Mouse (Mus musculus): Measurements from ENCODE around the gene Zdhhc22.

Gene Zdhhc22

DNA sequence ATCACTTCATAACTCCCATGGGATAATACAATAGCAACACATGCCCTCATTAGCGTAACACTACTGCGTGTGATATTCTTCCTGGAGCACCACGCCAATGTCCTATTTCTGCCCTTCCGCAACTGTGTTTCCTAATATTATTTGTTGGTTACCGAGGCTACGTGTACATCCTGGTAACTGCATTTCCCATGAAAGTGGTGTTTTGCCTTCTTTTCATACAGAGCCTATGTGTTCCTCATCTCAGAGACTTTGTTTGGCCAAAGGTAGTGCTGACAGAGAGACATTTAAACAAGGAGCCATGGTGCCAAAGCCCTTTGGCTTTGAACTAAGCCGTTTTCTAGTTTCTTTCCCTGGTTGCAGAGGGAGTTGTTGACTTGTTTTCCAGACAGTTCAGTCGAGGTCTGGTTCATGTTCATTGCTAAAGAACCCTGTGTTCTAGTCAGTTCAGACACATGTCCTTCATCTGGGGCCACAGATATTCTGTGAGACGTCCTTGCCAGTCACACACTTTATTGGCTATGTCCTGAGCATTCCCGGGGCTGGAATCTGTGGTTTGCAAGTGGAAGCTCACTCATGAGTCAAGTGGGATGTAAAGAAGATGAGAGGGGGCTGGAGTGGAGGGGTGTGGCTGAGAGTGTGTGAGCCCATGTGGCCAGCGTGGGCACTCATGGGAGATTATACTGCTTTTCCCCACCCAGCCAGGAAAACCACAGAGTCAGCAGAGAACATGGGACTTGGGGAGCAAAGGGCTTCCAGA, 53.5 kb downstream of the Zdhhc22 start:
- DNase-seq (ENCODE audit: low spot score) = no peak

GRCm38 (mm10) chr12:86935692-86936282, 54.4 kb downstream of the Zdhhc22 start:
- DNase-seq (ENCODE audit: low spot score) = no peak

DNA sequence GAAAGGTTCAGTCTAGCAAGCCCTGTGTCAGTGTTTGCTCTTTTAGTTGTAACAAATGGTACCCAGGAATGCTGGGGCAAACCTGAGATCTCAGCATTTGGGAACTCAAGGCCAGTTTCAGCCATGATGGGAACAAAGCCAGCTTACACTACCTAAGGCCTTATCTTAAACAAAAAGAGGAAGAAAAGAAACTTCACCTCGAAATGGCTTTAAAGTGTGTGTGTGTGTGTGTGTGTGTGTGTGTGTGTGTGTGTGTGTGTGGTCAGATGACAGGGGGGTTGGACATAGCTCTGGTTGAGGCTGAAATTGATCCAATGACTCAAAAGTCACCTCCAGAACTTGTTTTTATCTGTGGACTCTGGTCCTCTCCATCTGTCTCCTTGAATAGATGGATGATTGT, 55.5 kb downstream of the Zdhhc22 start:
- no peak for DNase-seq (ENCODE audit: low spot score)

- DNase-seq (ENCODE audit: low spot score) = no peak
Measured at GRCm38 (mm10) chr12:86932575-86932952, 57.7 kb downstream of the Zdhhc22 start.

GRCm38 (mm10) chr12:86931919-86932574, 58.2 kb downstream of the Zdhhc22 start:
- no peak for DNase-seq (ENCODE audit: low spot score)

GRCm38 (mm10) chr12:86930934-86931729, 59.1 kb downstream of the Zdhhc22 start:
- no peak for DNase-seq (ENCODE audit: low spot score)
